Mouse (Mus musculus) mouse embryonic stem cell (cell line): Measurements from ENCODE around the gene Cnga1.
"Not testable (repeated sequence)": the region's sequence is repeated elsewhere in the genome, so short reads cannot be mapped to it uniquely, and the experiment has no call there.

Experiments
- in situ Hi-C, 2 experiments: fragments of 300-500 bp; cut with MboI; formaldehyde crosslinking; loops; 1 replicate in 1 of 2; 3 replicates in 1 of 2; pipeline ENCODE4 v1.14.3; 2019 to 2020; ENCODE audit warnings: low sequenced_read_pairs in 2 of 2, low pct_unique_long_range_greater_than_20kb in 1 of 2, mixed read lengths in 1 of 2; ENCODE audit not compliant: unreplicated experiment in 1 of 2

Gene Cnga1

DNA sequence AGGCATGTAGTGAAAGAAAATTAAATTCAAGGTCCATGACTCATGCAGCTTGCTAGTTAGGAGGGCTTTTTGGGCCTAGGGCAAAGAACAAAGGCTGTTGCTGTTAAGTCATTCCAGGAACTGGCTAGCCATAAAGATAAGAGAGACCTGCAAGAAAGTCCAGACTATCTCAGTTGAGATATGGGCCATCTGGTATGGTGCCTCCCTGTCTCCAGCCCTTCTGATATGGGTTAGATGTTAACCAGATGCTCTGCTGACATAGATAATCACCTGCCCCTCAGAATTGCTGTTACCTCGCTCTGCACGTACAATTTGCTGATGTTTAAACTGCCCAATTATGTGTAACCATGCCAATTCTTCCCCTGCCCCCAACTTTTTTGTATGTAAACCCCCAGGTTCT is 80.9 kb downstream of the Cnga1 start:
- in situ Hi-C loops = not testable (repeated sequence)

DNA sequence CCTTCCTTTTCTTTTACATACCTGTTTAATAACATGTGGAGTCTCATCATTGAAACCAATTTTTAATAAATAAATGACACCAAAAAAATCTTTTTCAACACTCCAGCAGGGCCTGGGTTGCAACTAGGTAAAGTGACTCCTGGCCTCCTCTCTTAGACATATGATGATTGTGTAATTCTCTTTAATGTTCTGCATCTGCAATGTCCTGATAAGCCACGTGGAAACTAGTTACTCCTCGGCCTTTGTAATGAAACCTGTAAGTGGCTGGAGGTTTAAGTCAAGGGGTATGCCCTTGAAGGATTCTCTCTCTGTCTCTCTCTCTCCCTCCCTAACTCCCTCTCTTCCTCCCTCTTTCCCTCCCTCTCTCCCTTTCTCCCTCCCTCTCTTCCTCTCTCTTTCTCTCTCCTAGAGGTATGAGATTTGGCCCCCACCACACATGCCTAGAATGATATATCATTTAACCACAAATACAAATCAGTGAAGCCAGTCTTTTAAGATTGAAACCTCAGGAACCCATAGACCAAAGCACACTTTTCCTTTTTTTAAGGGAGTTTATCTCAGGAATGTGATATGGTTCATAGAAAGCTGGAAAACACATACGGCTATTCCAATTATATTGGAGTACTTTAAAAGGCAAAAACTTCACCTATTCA is 83.0 kb downstream of the Cnga1 start:
- in situ Hi-C loops = no loop called here

DNA sequence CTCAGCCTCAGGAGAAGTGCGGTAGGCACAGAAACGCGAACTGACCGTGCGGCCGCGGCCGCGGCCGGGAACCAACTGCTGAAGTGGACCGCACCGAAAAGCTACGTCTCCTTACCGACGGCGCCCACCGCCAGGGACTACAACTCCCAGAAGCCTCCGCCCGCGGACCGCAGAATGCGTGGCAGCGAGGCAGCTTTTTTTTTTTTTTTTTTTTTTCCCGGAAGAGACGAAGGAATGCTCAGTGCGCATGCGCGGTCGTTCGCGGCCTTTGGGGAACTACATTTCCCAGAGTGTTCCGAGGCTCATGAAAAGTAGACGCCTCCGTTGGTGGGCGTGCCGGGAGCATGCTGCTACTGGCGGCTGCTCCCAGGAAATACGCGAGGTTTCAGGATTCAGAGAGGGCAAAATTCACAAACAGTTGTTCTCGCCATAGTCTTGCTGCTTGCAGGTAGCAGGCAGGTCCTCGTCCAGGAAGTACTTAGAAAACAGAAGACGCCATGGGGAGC is 84.5 kb downstream of the Cnga1 start, which contains the start of gene Nfxl1:
Gene Nfxl1, minus strand, starts transcription at position 141 of the 506 bp plus-strand sequence.
- in situ Hi-C loops = no loop called here

DNA sequence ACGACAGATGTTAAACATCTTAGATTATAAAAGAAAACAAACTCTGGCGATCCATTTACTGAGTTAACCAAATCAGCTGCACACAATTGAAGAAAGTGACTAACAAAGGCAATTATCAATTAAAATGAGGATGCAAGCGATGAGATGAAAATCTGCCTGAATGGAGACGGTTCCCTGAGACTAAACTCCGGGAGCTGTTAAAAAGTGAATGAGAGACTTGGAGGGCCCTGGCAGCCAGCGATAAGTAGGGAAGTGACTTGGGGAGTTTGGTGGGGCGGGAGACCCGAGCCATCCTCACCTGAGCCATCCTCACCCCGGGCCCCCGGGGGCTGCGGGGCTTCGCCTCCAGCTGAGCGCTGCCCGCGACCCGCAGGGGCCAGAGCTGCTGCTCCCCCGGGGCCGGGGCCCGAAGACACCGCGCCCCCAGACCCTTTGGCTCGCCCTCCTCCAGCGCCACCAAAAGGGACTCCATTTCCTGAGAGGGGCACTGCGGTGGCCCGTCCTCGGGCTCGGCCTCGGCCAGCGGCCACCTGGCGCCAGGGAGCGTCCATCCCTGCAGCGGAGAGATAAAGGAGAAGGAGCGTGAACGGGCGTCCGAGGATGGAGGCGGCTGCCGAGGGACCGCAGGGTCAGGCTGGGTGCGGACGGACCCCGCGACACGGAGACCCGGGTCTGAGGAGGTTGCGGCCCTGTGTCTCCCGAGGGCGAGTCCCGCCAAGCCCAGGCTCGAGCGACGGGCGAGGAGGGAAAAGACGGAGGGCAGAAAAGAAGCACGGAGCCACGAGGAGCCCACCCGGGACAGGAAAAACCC is 85.2 kb downstream of the Cnga1 start:
- in situ Hi-C loops = no loop called here

DNA sequence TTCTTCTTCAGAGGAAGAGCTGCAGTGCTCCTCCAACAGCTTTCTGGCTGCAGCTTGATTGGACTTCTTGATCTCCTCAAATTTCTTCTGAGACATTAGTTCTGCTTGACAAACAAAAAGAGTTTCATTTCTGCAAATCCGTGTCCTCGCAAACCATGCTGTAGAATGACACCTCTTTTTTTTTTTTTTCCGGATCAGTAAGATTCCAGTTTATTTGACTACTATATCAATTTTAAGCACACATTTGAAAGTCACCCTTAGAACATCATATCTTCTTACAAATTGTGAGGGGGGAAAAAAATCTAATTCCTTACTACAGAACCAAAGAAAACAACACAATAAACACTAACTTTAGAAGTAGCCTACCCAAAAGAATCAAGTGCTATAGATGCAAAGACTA is 87.8 kb downstream of the Cnga1 start:
- in situ Hi-C loops = no loop called here
